Mouse (Mus musculus) embryonic facial prominence, embryonic 13.5 days (tissue): ENCODE results near the gene Selenos. TPM values are rescaled to one million over a fixed set of nuclear protein-coding genes. Genes with fewer than 3 reads are reported as not detected.

Source experiments
- ATAC-seq: fragments of 200-750 bp; cut with Nextera tagmentation; 2 replicates; pipeline ENCODE4 v1.8.0; 2017; ENCODE audit warnings: low read depth; ENCODE audit not compliant: insufficient number of reproducible peaks, insufficient read depth, low FRiP score, low TSS enrichment
- H3K27ac ChIP-seq: fragments of 300-500 bp; sonication (generic); 2 replicates; pipeline ENCODE4 v1.5.1; 2015; ENCODE audit warnings: moderate library complexity, mild to moderate bottlenecking, inconsistent platforms
- H3K27me3 ChIP-seq: fragments of 300-500 bp; sonication (generic); 2 replicates; pipeline ENCODE4 v1.6.1; 2015; ENCODE audit warnings: mild to moderate bottlenecking, inconsistent platforms
- H3K36me3 ChIP-seq: fragments of 300-500 bp; sonication (generic); 2 replicates; pipeline ENCODE4 v1.6.1; 2015; ENCODE audit warnings: mild to moderate bottlenecking, inconsistent platforms
- H3K4me1 ChIP-seq: fragments of 300-500 bp; sonication (generic); 2 replicates; pipeline ENCODE4 v1.6.1; 2015; ENCODE audit warnings: inconsistent platforms
- H3K4me2 ChIP-seq: fragments of 300-500 bp; sonication (generic); 2 replicates; pipeline ENCODE4 v1.6.1; 2015; ENCODE audit warnings: moderate library complexity, mild to moderate bottlenecking, inconsistent platforms
- H3K4me3 ChIP-seq: fragments of 300-500 bp; sonication (generic); 2 replicates; pipeline ENCODE4 v1.5.1; 2015; ENCODE audit warnings: mild to moderate bottlenecking, inconsistent platforms
- H3K9ac ChIP-seq: fragments of 300-500 bp; sonication (generic); 2 replicates; pipeline ENCODE4 v1.6.1; 2015; ENCODE audit warnings: mild to moderate bottlenecking, inconsistent platforms
- H3K9me3 ChIP-seq: fragments of 300-500 bp; sonication (generic); 2 replicates; pipeline ENCODE4 v1.6.1; 2016; ENCODE audit warnings: inconsistent platforms
- WGBS: fragments of 180-500 bp; shearing (Covaris S2); methylation state at CpG from one replicate; pipeline ENCODE4 v1.1.7; 2015; ENCODE audit warnings: mixed read lengths; 5-methylcytosine and 5-hydroxymethylcytosine counted together
- polyA plus RNA-seq: library from polyadenylated mRNA; unstranded; fragments of >200 nt; fragmentation: Nextera tagmentation; extraction: Ambion mirVana; gene quantifications from 2 replicates; pipeline ENCODE4 v1.2.1, GENCODE M21; 2015

Selenos gene
- polyA plus RNA-seq, 1 experiment from 2014 or later, result 111 TPM

GRCm38 (mm10) chr7:66088077-66088476, 8.6 kb downstream of the Selenos start:
- Histone ChIP-seq H3K9me3 (no peaks in the 10 kb centered on the region), H3K9ac (no peak overlapping the region), H3K4me2 (no peak overlapping the region), H3K36me3 (peaks cover 91% of the 10 kb centered on the region), H3K4me3 (no peak overlapping the region), H3K4me1 (no peaks in the 10 kb centered on the region), H3K27me3 (no peaks in the 10 kb centered on the region), H3K27ac (no peak overlapping the region)
- 99% methylated on average over 2 of the region's 2 CpGs for WGBS
- no peak for ATAC-seq

- 80% methylated on average over 11 of the region's 11 CpGs for WGBS
- Histone ChIP-seq H3K27ac (no peak overlapping the region), H3K4me3 (no peak overlapping the region), H3K36me3 (peaks cover 65% of the 10 kb centered on the region), H3K9me3 (no peaks in the 10 kb centered on the region), H3K4me2 (no peak overlapping the region), H3K27me3 (no peaks in the 10 kb centered on the region), H3K4me1 (no peaks in the 10 kb centered on the region), H3K9ac (no peak overlapping the region)
- no peak for ATAC-seq
Observed at GRCm38 (mm10) chr7:66090676-66091190, 11.3 kb downstream of the Selenos start.

- Histone ChIP-seq H3K9ac (no peak overlapping the region), H3K9me3 (no peaks in the 10 kb centered on the region), H3K27ac (no peak overlapping the region), H3K4me3 (no peak overlapping the region), H3K36me3 (peaks cover 57% of the 10 kb centered on the region), H3K27me3 (no peaks in the 10 kb centered on the region), H3K4me2 (no peak overlapping the region), H3K4me1 (no peaks in the 10 kb centered on the region)
- ATAC-seq, result peak; percentile 39; the same call in 1 of the 2 replicates
- WGBS, result 86% methylated on average over 7 of the region's 7 CpGs
Observed at GRCm38 (mm10) chr7:66091553-66091952, 12.1 kb downstream of the Selenos start.

GRCm38 (mm10) chr7:66092656-66093055, 13.2 kb downstream of the Selenos start:
- Histone ChIP-seq H3K4me2 (no peak overlapping the region), H3K27me3 (no peaks in the 10 kb centered on the region), H3K36me3 (peaks cover 46% of the 10 kb centered on the region), H3K9me3 (no peaks in the 10 kb centered on the region), H3K27ac (no peak overlapping the region), H3K4me1 (no peaks in the 10 kb centered on the region), H3K4me3 (no peak overlapping the region), H3K9ac (no peak overlapping the region)
- 88% methylated on average over 8 of the region's 8 CpGs for WGBS
- ATAC-seq, result no peak

GRCm38 (mm10) chr7:66094141-66094540, 14.7 kb downstream of the Selenos start:
- no peak overlapping the region for H3K27ac ChIP-seq
- H3K27me3 ChIP-seq, result no peaks in the 10 kb centered on the region
- H3K4me2 ChIP-seq, result no peak overlapping the region
- no peaks in the 10 kb centered on the region for H3K9me3 ChIP-seq
- peaks cover 32% of the 10 kb centered on the region for H3K36me3 ChIP-seq
- 78% methylated on average over 5 of the region's 5 CpGs for WGBS
- H3K4me3 ChIP-seq, result no peak overlapping the region
- no peak overlapping the region for H3K9ac ChIP-seq
- ATAC-seq, result no peak
- H3K4me1 ChIP-seq, result no peaks in the 10 kb centered on the region

- H3K27ac ChIP-seq, result no peak overlapping the region
- WGBS, result 79% methylated on average over 7 of the region's 7 CpGs
- H3K4me1 ChIP-seq, result no peaks in the 10 kb centered on the region
- ATAC-seq, result no peak
- H3K27me3 ChIP-seq, result peaks cover 7% of the 10 kb centered on the region; the same call in 1 of the 2 replicates
- no peaks in the 10 kb centered on the region for H3K9me3 ChIP-seq
- H3K9ac ChIP-seq, result no peak overlapping the region
- H3K36me3 ChIP-seq, result no peaks in the 10 kb centered on the region; the same call in 1 of the 2 replicates
- H3K4me3 ChIP-seq, result no peak overlapping the region
- no peak overlapping the region for H3K4me2 ChIP-seq
Observed at GRCm38 (mm10) chr7:66098803-66099202, 19.4 kb downstream of the Selenos start.

GRCm38 (mm10) chr7:66101866-66102265, 22.4 kb downstream of the Selenos start:
- Histone ChIP-seq H3K9ac (no peak overlapping the region), H3K27me3 (peaks cover 7% of the 10 kb centered on the region; the same call in 1 of the 2 replicates), H3K9me3 (no peaks in the 10 kb centered on the region), H3K36me3 (no peaks in the 10 kb centered on the region), H3K4me1 (peaks cover 3% of the 10 kb centered on the region; the same call in 1 of the 2 replicates), H3K27ac (no peak overlapping the region), H3K4me2 (no peak overlapping the region), H3K4me3 (no peak overlapping the region)
- no peak for ATAC-seq
- WGBS, result 9% methylated on average over 4 of the region's 4 CpGs

GRCm38 (mm10) chr7:66104531-66104930, 25.1 kb downstream of the Selenos start:
- no peak for ATAC-seq
- 89% methylated on average over 5 of the region's 5 CpGs for WGBS
- H3K36me3 ChIP-seq, result no peaks in the 10 kb centered on the region
- H3K27me3 ChIP-seq, result peaks cover 7% of the 10 kb centered on the region; the same call in 1 of the 2 replicates
- H3K9me3 ChIP-seq, result no peaks in the 10 kb centered on the region
- H3K9ac ChIP-seq, result no peak overlapping the region
- no peak overlapping the region for H3K4me2 ChIP-seq
- no peak overlapping the region for H3K4me3 ChIP-seq
- H3K27ac ChIP-seq, result no peak overlapping the region
- H3K4me1 ChIP-seq, result peaks cover 10% of the 10 kb centered on the region; the same call in 1 of the 2 replicates

- no peaks in the 10 kb centered on the region for H3K9me3 ChIP-seq
- ATAC-seq, result no peak
- H3K27ac ChIP-seq, result no peak overlapping the region
- H3K4me3 ChIP-seq, result no peak overlapping the region
- no peak overlapping the region for H3K4me2 ChIP-seq
- no peak overlapping the region for H3K9ac ChIP-seq
- peaks cover 10% of the 10 kb centered on the region; the same call in 1 of the 2 replicates for H3K4me1 ChIP-seq
- H3K27me3 ChIP-seq, result peaks cover 4% of the 10 kb centered on the region; the same call in 1 of the 2 replicates
- 57% methylated on average over 4 of the region's 4 CpGs for WGBS
- H3K36me3 ChIP-seq, result no peaks in the 10 kb centered on the region
Observed at GRCm38 (mm10) chr7:66105771-66106170, 26.3 kb downstream of the Selenos start.

GRCm38 (mm10) chr7:66106581-66107056, 27.2 kb downstream of the Selenos start:
- H3K9ac ChIP-seq, result 0 out of 2 replicates have a peak overlapping the region, but pooled peaks have one; percentile 1
- no peak overlapping the region for H3K4me2 ChIP-seq
- H3K27ac ChIP-seq, result no peak overlapping the region
- ATAC-seq, result no peak
- no peak overlapping the region for H3K4me3 ChIP-seq
- no peaks in the 10 kb centered on the region for H3K36me3 ChIP-seq
- no peaks in the 10 kb centered on the region for H3K27me3 ChIP-seq
- WGBS, result 62% methylated on average over 7 of the region's 7 CpGs
- no peaks in the 10 kb centered on the region for H3K9me3 ChIP-seq
- H3K4me1 ChIP-seq, result peaks cover 18% of the 10 kb centered on the region

GRCm38 (mm10) chr7:66107206-66107605, 27.8 kb downstream of the Selenos start:
- H3K27me3 ChIP-seq, result no peaks in the 10 kb centered on the region
- 65% methylated on average over 11 of the region's 11 CpGs for WGBS
- H3K4me1 ChIP-seq, result peaks cover 23% of the 10 kb centered on the region
- H3K4me2 ChIP-seq, result no peak overlapping the region
- no peaks in the 10 kb centered on the region for H3K9me3 ChIP-seq
- H3K36me3 ChIP-seq, result no peaks in the 10 kb centered on the region
- no peak overlapping the region for H3K9ac ChIP-seq
- H3K27ac ChIP-seq, result no peak overlapping the region
- no peak overlapping the region for H3K4me3 ChIP-seq
- ATAC-seq, result no peak

- H3K27ac ChIP-seq, result no peak overlapping the region
- H3K36me3 ChIP-seq, result no peaks in the 10 kb centered on the region
- no peak overlapping the region; the same call in 1 of the 2 replicates for H3K4me3 ChIP-seq
- H3K4me2 ChIP-seq, result no peak overlapping the region
- H3K9ac ChIP-seq, result no peak overlapping the region
- peaks cover 27% of the 10 kb centered on the region for H3K4me1 ChIP-seq
- 10% methylated on average over 7 of the region's 7 CpGs for WGBS
- no peaks in the 10 kb centered on the region for H3K9me3 ChIP-seq
- no peaks in the 10 kb centered on the region for H3K27me3 ChIP-seq
- ATAC-seq, result no peak
Observed at GRCm38 (mm10) chr7:66107930-66108329, 28.5 kb downstream of the Selenos start.
